Mouse (Mus musculus) adrenal gland, adult 18-20 months (tissue): Measurements from ENCODE around the gene Slc22a23. TPM values are rescaled to one million over a fixed set of nuclear protein-coding genes. Genes with fewer than 3 reads are reported as not detected.

Experiments
- DNase-seq, 2 experiments: peaks; one replicate each; pipeline ENCODE4 v3.0.0; 2021 to 2022; ENCODE audit warnings: low spot score in 2 of 2
- total RNA-seq, 2 experiments: library from RNA; stranded (reverse); gene quantifications; 1 replicate in 1 of 2; 2 replicates in 1 of 2; pipeline ENCODE4 v1.2.3; 2021

The Slc22a23 gene
- total RNA-seq, 2 experiments from 2014 or later, result 7.1 to 10.3 TPM

GRCm38 (mm10) chr13:34185371-34185770 is 159.6 kb downstream of the Slc22a23 start:
- no peak for DNase-seq

GRCm38 (mm10) chr13:34181624-34182023 is 163.4 kb downstream of the Slc22a23 start:
- no peak for DNase-seq

- DNase-seq, result no peak
These were observed 171.0 kb downstream of the Slc22a23 start for GRCm38 (mm10) chr13:34174025-34174424.

GRCm38 (mm10) chr13:34163304-34163975 is 181.5 kb downstream of the Slc22a23 start:
- no peak for DNase-seq

GRCm38 (mm10) chr13:34162491-34163303 is 182.3 kb downstream of the Slc22a23 start, which contains the start of gene Psmg4:
Psmg4 (plus strand) TSS chr13:34162964.
- DNase-seq, result peak; percentile 89 to 91

GRCm38 (mm10) chr13:34159926-34160325 is 185.1 kb downstream of the Slc22a23 start:
- no peak for DNase-seq

GRCm38 (mm10) chr13:34157596-34158157 is 187.3 kb downstream of the Slc22a23 start:
- DNase-seq, result no peak

- DNase-seq, result no peak
These were observed 188.2 kb downstream of the Slc22a23 start for GRCm38 (mm10) chr13:34156840-34157185.

- no peak for DNase-seq
These were observed 188.7 kb downstream of the Slc22a23 start for GRCm38 (mm10) chr13:34156133-34156839.

GRCm38 (mm10) chr13:34154931-34155272 is 190.1 kb downstream of the Slc22a23 start:
- DNase-seq, result peak; percentile 51 to 54

GRCm38 (mm10) chr13:34154217-34154930 is 190.6 kb downstream of the Slc22a23 start:
- peak; percentile 61 to 64 for DNase-seq

- no peak for DNase-seq
These were observed 191.5 kb downstream of the Slc22a23 start for GRCm38 (mm10) chr13:34153254-34154011.

GRCm38 (mm10) chr13:34152695-34153094 is 192.3 kb downstream of the Slc22a23 start:
- DNase-seq, result no peak

GRCm38 (mm10) chr13:34151425-34151824 is 193.6 kb downstream of the Slc22a23 start:
- DNase-seq, result no peak

GRCm38 (mm10) chr13:34150271-34151027 is 194.5 kb downstream of the Slc22a23 start:
- peak in 1 of 2 experiments; percentile 13 for DNase-seq

- no peak for DNase-seq
These were observed 195.4 kb downstream of the Slc22a23 start for GRCm38 (mm10) chr13:34149463-34150176.

- DNase-seq, result peak in 1 of 2 experiments; percentile 16
These were observed 196.1 kb downstream of the Slc22a23 start for GRCm38 (mm10) chr13:34148767-34149392.

GRCm38 (mm10) chr13:34148181-34148580 is 196.8 kb downstream of the Slc22a23 start:
- DNase-seq, result no peak
